ENCODE assay signal across 8 mouse cellular contexts in genomic region chr15:10485484-10486364, GRCm38 (mm10). TPM values are rescaled to one million over a fixed set of nuclear protein-coding genes. Genes with fewer than 3 reads are reported as not detected.
A peak's percentile ranks its signal among the peaks of the same experiment; 100 is the strongest.
DNase-seq lines count a peak whose midpoint lies in the region; ATAC-seq and TF ChIP-seq lines count a peak whose summit lies in the region.

Gene Brix1, minus strand, starts transcription at chr15:10485947.
Gene Rad1, plus strand, starts transcription at chr15:10486018.

- peak; percentile 98 for ATAC-seq in embryonic facial prominence, embryonic 13.5 days (ENCODE audit: insufficient number of reproducible peaks, insufficient read depth, low FRiP score, low TSS enrichment, low read depth)
- ATAC-seq in limb, embryonic 12.5 days (ENCODE audit: insufficient number of reproducible peaks, insufficient read depth, low FRiP score, low TSS enrichment, low read depth) = peak; percentile 99
- ATAC-seq in midbrain, embryonic 15.5 days (replicated peaks) = peak; percentile 100

- under 1% methylated on average over 58 of the region's 58 CpGs for WGBS in embryonic facial prominence, embryonic 13.5 days
- WGBS in kidney, adult 2 months = under 1% methylated on average over 58 of the region's 58 CpGs
- WGBS in limb, embryonic 12.5 days = under 1% methylated on average over 58 of the region's 58 CpGs
- WGBS in midbrain, embryonic 15.5 days = under 1% methylated on average over 58 of the region's 58 CpGs
- WGBS in spleen, adult 2 months = under 1% methylated on average over 58 of the region's 58 CpGs

- peaks cover 22% of the 10 kb centered on the region for H3K36me3 ChIP-seq in embryonic facial prominence, embryonic 13.5 days
- H3K36me3 ChIP-seq in kidney, adult 2 months (ENCODE audit: control insufficient read depth, insufficient read depth, low read length) = no peaks in the 10 kb centered on the region
- H3K36me3 ChIP-seq in limb, embryonic 12.5 days = peaks cover 44% of the 10 kb centered on the region
- 0 out of 2 replicates have a peak, but pooled peaks cover 4% of the 10 kb centered on the region for H3K36me3 ChIP-seq in midbrain, embryonic 15.5 days (replicated peaks)
- H3K36me3 ChIP-seq in spleen, adult 2 months (ENCODE audit: control insufficient read depth, insufficient read depth, low read length) = peaks cover 6% of the 10 kb centered on the region

- H3K9me3 ChIP-seq in embryonic facial prominence, embryonic 13.5 days = no peaks in the 10 kb centered on the region
- H3K9me3 ChIP-seq in limb, embryonic 12.5 days = no peaks in the 10 kb centered on the region
- H3K9me3 ChIP-seq in midbrain, embryonic 15.5 days = no peaks in the 10 kb centered on the region

- peak within 1 kb of the TSS; percentile 91 for H3K9ac ChIP-seq in embryonic facial prominence, embryonic 13.5 days
- H3K9ac ChIP-seq in limb, embryonic 12.5 days (replicated peaks) = peak within 1 kb of the TSS; percentile 86
- peak within 1 kb of the TSS; percentile 67 for H3K9ac ChIP-seq in midbrain, embryonic 15.5 days

- peak; percentile 92 for DNase-seq in 3134 (ENCODE audit: extremely low read depth, insufficient read length, low spot score)
- DNase-seq in adrenal gland, postnatal 36 days = peak; percentile 96
- DNase-seq in heart, adult 18-20 months = peak; percentile 96 to 98
- peak; percentile 98 for DNase-seq in kidney, adult 2 months
- DNase-seq in spleen, adult 2 months (ENCODE audit: low read depth in 1 of 2, low spot score in 2 of 2) = peak; percentile 92 to 93

- peaks cover 27% of the 10 kb centered on the region for H3K4me1 ChIP-seq in embryonic facial prominence, embryonic 13.5 days
- peaks cover 3% of the 10 kb centered on the region; the same call in 1 of the 2 replicates for H3K4me1 ChIP-seq in kidney, adult 2 months (ENCODE audit: control insufficient read depth, insufficient read depth, low read length)
- H3K4me1 ChIP-seq in limb, embryonic 12.5 days (replicated peaks) = peaks cover 18% of the 10 kb centered on the region
- H3K4me1 ChIP-seq in midbrain, embryonic 15.5 days = peaks cover 20% of the 10 kb centered on the region
- no peaks in the 10 kb centered on the region for H3K4me1 ChIP-seq in spleen, adult 2 months (ENCODE audit: control insufficient read depth, insufficient read depth, insufficient read length)

- TF ChIP-seq POLR2A in kidney, adult 2 months (IDR thresholded peaks at IDR 0.05; ENCODE audit: low read depth, low read length) = peak; percentile 20
- TF ChIP-seq POLR2A in spleen, adult 2 months (IDR thresholded peaks at IDR 0.05; ENCODE audit: low read depth, low read length) = peak; percentile 72

- peak within 1 kb of the TSS; percentile 83 for H3K4me2 ChIP-seq in embryonic facial prominence, embryonic 13.5 days
- H3K4me2 ChIP-seq in limb, embryonic 12.5 days = peak within 1 kb of the TSS; percentile 70
- peak within 1 kb of the TSS; percentile 62 for H3K4me2 ChIP-seq in midbrain, embryonic 15.5 days

- peak within 1 kb of the TSS; percentile 73 for H3K27ac ChIP-seq in embryonic facial prominence, embryonic 13.5 days
- H3K27ac ChIP-seq in kidney, adult 2 months (ENCODE audit: insufficient read depth, low read depth, low read length) = peak within 1 kb of the TSS; percentile 40; the same call in 1 of the 2 replicates
- peak within 1 kb of the TSS; percentile 87 for H3K27ac ChIP-seq in limb, embryonic 12.5 days
- H3K27ac ChIP-seq in midbrain, embryonic 15.5 days = peak within 1 kb of the TSS; percentile 79
- peak within 1 kb of the TSS; percentile 40; the same call in 1 of the 2 replicates for H3K27ac ChIP-seq in spleen, adult 2 months (ENCODE audit: insufficient read depth, low read length)

- peak within 1 kb of the TSS; percentile 85 for H3K4me3 ChIP-seq in embryonic facial prominence, embryonic 13.5 days
- peak within 1 kb of the TSS; percentile 94 for H3K4me3 ChIP-seq in kidney, adult 2 months (ENCODE audit: insufficient read depth, low read depth, low read length)
- H3K4me3 ChIP-seq in limb, embryonic 12.5 days (replicated peaks) = peak within 1 kb of the TSS; percentile 83
- H3K4me3 ChIP-seq in midbrain, embryonic 15.5 days = peak within 1 kb of the TSS; percentile 62
- H3K4me3 ChIP-seq in spleen, adult 2 months (ENCODE audit: extremely low read depth, insufficient read depth, insufficient read length) = peak within 1 kb of the TSS; percentile 88

- H3K27me3 ChIP-seq in embryonic facial prominence, embryonic 13.5 days = no peaks in the 10 kb centered on the region
- H3K27me3 ChIP-seq in kidney, adult 2 months (replicated peaks; ENCODE audit: control insufficient read depth, insufficient read depth, low read length) = no peaks in the 10 kb centered on the region
- H3K27me3 ChIP-seq in limb, embryonic 12.5 days = no peaks in the 10 kb centered on the region
- H3K27me3 ChIP-seq in midbrain, embryonic 15.5 days (replicated peaks) = no peaks in the 10 kb centered on the region
- H3K27me3 ChIP-seq in spleen, adult 2 months (ENCODE audit: control insufficient read depth, insufficient read depth, low read length) = no peaks in the 10 kb centered on the region

- no peak for TF ChIP-seq CTCF in kidney, adult 2 months (conservative IDR thresholded peaks at IDR 0.05; ENCODE audit: insufficient read depth, insufficient read length, low read depth, low read length)
- TF ChIP-seq CTCF in spleen, adult 2 months (IDR thresholded peaks at IDR 0.05; ENCODE audit: extremely low read depth, insufficient read depth, insufficient read length, insufficient replicate concordance) = no peak

RNA-seq across cellular contexts. Expression of gene Brix1, which starts in this region (rescaled TPM):
- 10 to 100 TPM; 53.0 to 55.1 TPM for total RNA-seq in adrenal gland, postnatal 36 days (2021)
- polyA plus RNA-seq in embryonic facial prominence, embryonic 13.5 days (2015; fragmentation: Nextera tagmentation; extraction: Ambion mirVana) = 104 and 123 TPM in 2 replicates
- total RNA-seq in heart, adult 18-20 months (2021) = 10 to 100 TPM; 20.4 to 22.5 TPM
- 1.7 and 3.1 TPM in 2 replicates for polyA plus RNA-seq in kidney, adult 2 months (2012; rRNA removed)
- polyA plus RNA-seq in limb, embryonic 12.5 days (2016; fragmentation: Nextera tagmentation; extraction: Ambion mirVana) = 125 and 136 TPM in 2 replicates
- 43.6 and 49.7 TPM in 2 replicates for polyA plus RNA-seq in midbrain, embryonic 15.5 days (2015; fragmentation: Nextera tagmentation; extraction: Ambion mirVana)
- 0.63 and 0.79 TPM in 2 replicates for polyA plus RNA-seq in spleen, adult 2 months (2012; rRNA removed)

RNA-seq across cellular contexts. Expression of gene Rad1, which starts in this region (rescaled TPM):
- 10 to 100 TPM; 14.5 to 14.9 TPM for total RNA-seq in adrenal gland, postnatal 36 days (2021)
- polyA plus RNA-seq in embryonic facial prominence, embryonic 13.5 days (2015; fragmentation: Nextera tagmentation; extraction: Ambion mirVana) = 40.3 and 42.7 TPM in 2 replicates
- 1 to 10 TPM; 7.7 to 10.0 TPM for total RNA-seq in heart, adult 18-20 months (2021)
- polyA plus RNA-seq in kidney, adult 2 months (2012; rRNA removed) = 9.8 and 10.4 TPM in 2 replicates
- polyA plus RNA-seq in limb, embryonic 12.5 days (2016; fragmentation: Nextera tagmentation; extraction: Ambion mirVana) = 43.1 and 45.5 TPM in 2 replicates
- 22.5 and 24.7 TPM in 2 replicates for polyA plus RNA-seq in midbrain, embryonic 15.5 days (2015; fragmentation: Nextera tagmentation; extraction: Ambion mirVana)
- 7.7 and 8.0 TPM in 2 replicates for polyA plus RNA-seq in spleen, adult 2 months (2012; rRNA removed)

Comparison
In these comparisons a context has a peak if more than half of its experiments do, and no peak if none do; other contexts are left out.
1. Peak in every context shown above with its lines: DNase-seq, ATAC-seq, H3K4me3 ChIP-seq and H3K27ac ChIP-seq.
2. RNA of gene Brix1 (polyA plus RNA-seq): 125 to 136 TPM in limb, embryonic 12.5 days, 104 to 123 TPM in embryonic facial prominence, embryonic 13.5 days and 43.6 to 49.7 TPM in midbrain, embryonic 15.5 days; 1.7 to 3.1 TPM in kidney, adult 2 months and 0.63 to 0.79 TPM in spleen, adult 2 months; every median in the first group is over 10 times any median in the second.